Mouse (Mus musculus): Measurements from ENCODE around the gene Ofcc1. TPM values are rescaled to one million over a fixed set of nuclear protein-coding genes. Genes with fewer than 3 reads are reported as not detected.

Gene Ofcc1
- polyA plus RNA-seq (2012; rRNA removed), result 0.03 TPM in 1 of 2 replicates, not detected in the other

DNA sequence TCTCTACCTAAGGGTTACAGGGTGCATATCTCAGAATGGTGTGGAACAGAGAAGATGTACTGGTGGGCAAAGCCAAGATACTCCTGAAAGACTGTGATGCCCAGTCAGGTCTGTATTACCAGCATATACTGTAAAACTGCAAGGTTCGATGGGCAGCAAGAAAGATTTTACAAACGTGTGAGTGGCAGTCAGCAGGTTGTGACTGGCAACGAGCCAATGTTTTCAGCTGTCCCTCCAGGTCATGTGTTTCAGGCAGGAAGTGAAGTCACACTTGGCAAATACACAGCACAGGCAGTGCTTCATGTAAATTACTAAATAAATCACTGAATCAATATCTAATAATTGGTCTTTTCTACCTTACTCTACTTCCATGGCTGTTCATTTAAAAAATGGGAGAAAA is at the start of gene Ofcc1:
Gene Ofcc1 (minus strand): TSS at position 163 of the 400 bp plus-strand sequence.

